Mouse (Mus musculus): ENCODE data around the gene Pitpnb. TPM values are rescaled to one million over a fixed set of nuclear protein-coding genes. Genes with fewer than 3 reads are reported as not detected.

Gene Pitpnb
- total and polyA plus RNA-seq, 2 experiments from 2014 or later: 9.4 to 78.9 TPM

- TF ChIP-seq CTCF (IDR thresholded peaks at IDR 0.05): no peak
- DNase-seq (ENCODE audit: low spot score): no peak
- no peak overlapping the region for H3K9ac ChIP-seq (replicated peaks; ENCODE audit: low read length, poor library complexity, severe bottlenecking)
- H3K36me3 ChIP-seq (ENCODE audit: insufficient read depth, low read length): no peaks in the 10 kb centered on the region
- no peak for ATAC-seq (ENCODE audit: low FRiP score)
- 73% methylated on average over 5 of the region's 5 CpGs for WGBS
- H3K27ac ChIP-seq (ENCODE audit: low read depth, low read length): no peak overlapping the region
- no peak overlapping the region for H3K4me3 ChIP-seq (ENCODE audit: low read depth, low read length)
- H3K9me3 ChIP-seq (ENCODE audit: low read length): no peaks in the 10 kb centered on the region
- no peak overlapping the region for H3K4me2 ChIP-seq (ENCODE audit: low read depth, low read length, poor library complexity, severe bottlenecking)
- no peaks in the 10 kb centered on the region for H3K4me1 ChIP-seq (ENCODE audit: insufficient read depth, low read length)
- H3K27me3 ChIP-seq (ENCODE audit: insufficient read depth, low read length): no peaks in the 10 kb centered on the region
Measured at GRCm38 (mm10) chr5:111297801-111298200, 32.8 kb upstream of the Pitpnb start.

DNA sequence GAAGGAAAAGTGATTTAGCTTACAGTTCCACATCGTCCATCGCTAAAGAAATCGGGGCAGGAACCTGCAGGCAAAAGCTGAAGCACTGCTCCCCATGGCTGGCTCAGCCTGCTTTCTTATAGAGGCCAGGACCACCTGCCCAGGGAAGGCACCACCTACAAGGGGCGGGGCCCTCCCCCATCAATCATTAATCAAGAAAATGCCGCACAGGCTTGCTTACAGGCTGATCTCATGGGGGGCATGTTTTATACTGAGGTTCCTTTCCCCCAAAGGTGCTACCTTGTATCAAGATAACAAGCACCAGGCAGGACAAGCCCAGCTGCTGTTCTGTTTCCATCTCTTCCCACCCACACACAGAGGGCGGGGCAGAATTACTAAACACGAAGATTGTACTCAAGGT, 31.9 kb upstream of the Pitpnb start:
- WGBS: 56% methylated on average over 7 of the region's 7 CpGs
- Histone ChIP-seq H3K9me3 (ENCODE audit: low read length) (no peaks in the 10 kb centered on the region), H3K27ac (ENCODE audit: low read depth, low read length) (no peak overlapping the region), H3K36me3 (ENCODE audit: insufficient read depth, low read length) (no peaks in the 10 kb centered on the region), H3K4me3 (ENCODE audit: low read depth, low read length) (no peak overlapping the region), H3K9ac (replicated peaks; ENCODE audit: low read length, poor library complexity, severe bottlenecking) (no peak overlapping the region), H3K4me1 (ENCODE audit: insufficient read depth, low read length) (no peaks in the 10 kb centered on the region), H3K27me3 (ENCODE audit: insufficient read depth, low read length) (no peaks in the 10 kb centered on the region), H3K4me2 (ENCODE audit: low read depth, low read length, poor library complexity, severe bottlenecking) (no peak overlapping the region)
- TF ChIP-seq CTCF (IDR thresholded peaks at IDR 0.05): no peak
- DNase-seq (ENCODE audit: low spot score) (no peak), ATAC-seq (ENCODE audit: low FRiP score) (no peak)

DNA sequence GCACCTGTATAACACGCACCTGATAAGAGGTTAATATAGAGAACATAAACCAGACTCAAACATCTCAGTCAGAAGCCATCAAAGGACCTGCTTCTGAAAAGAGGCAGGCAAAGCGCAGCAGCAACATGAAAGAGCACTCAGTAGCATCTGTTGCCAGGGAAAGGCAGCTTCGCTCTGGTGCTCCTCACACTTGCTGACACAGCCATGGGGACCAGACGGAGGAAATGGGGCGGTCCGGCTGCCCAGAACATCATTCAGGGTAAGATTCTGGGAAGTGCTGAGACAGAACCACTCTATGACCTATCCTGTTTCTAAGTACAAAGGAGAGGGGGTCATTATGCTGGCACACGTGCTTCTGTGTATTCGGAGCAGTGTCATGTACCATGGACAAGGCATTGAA, 29.8 kb upstream of the Pitpnb start:
- H3K27me3 ChIP-seq (ENCODE audit: insufficient read depth, low read length): no peaks in the 10 kb centered on the region
- H3K27ac ChIP-seq (ENCODE audit: low read depth, low read length): no peak overlapping the region
- no peak for DNase-seq (ENCODE audit: low spot score)
- H3K9me3 ChIP-seq (ENCODE audit: low read length): no peaks in the 10 kb centered on the region
- no peaks in the 10 kb centered on the region for H3K4me1 ChIP-seq (ENCODE audit: insufficient read depth, low read length)
- no peaks in the 10 kb centered on the region for H3K36me3 ChIP-seq (ENCODE audit: insufficient read depth, low read length)
- no peak overlapping the region for H3K9ac ChIP-seq (replicated peaks; ENCODE audit: low read length, poor library complexity, severe bottlenecking)
- H3K4me3 ChIP-seq (ENCODE audit: low read depth, low read length): no peak overlapping the region
- TF ChIP-seq CTCF (IDR thresholded peaks at IDR 0.05): no peak
- WGBS: 48% methylated on average over 8 of the region's 8 CpGs
- H3K4me2 ChIP-seq (ENCODE audit: low read depth, low read length, poor library complexity, severe bottlenecking): no peak overlapping the region
- no peak for ATAC-seq (ENCODE audit: low FRiP score)

DNA sequence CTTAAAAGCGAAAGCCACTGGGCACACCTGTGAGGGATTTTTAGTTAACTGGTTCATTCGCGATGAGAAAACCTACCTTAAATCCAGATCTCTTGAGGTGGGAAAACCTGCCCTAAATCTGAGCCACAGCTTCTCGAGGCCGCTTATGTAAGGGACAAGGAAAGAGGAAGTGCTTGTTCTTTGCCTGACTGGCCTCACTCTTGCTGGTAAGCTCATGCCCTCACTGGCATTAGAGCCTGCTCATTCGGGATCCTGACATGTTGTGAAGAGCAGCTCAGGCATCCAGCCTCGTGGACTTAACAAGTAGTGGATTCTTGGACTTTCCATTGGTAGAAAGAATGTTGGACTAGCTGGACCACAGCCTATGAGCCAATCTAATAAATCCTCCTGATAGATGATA, 28.8 kb upstream of the Pitpnb start:
- ATAC-seq (ENCODE audit: low FRiP score): no peak

DNA sequence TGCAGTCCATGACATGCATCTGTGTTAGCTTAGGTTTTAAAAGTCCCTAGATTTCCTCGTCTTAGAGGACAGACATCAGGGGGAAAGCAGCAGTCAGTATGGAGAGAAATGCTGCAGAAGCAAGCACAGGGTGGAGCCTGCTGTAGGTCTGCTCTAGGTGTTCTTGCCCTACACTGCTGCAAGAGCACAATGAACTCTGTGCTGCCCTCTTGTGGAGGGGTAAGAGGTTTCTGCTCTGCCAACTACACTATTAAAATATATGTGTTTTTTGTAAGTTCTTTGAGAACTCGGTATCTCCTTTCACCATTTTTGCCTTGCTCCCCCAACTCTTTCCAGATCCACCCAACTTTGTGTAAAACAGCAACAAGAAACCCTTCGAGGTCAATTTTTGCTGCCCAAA, 25.8 kb upstream of the Pitpnb start:
- Histone ChIP-seq H3K27me3 (ENCODE audit: insufficient read depth, low read length) (no peaks in the 10 kb centered on the region), H3K4me1 (ENCODE audit: insufficient read depth, low read length) (no peaks in the 10 kb centered on the region), H3K9ac (replicated peaks; ENCODE audit: low read length, poor library complexity, severe bottlenecking) (no peak overlapping the region), H3K9me3 (ENCODE audit: low read length) (no peaks in the 10 kb centered on the region), H3K27ac (ENCODE audit: low read depth, low read length) (no peak overlapping the region), H3K36me3 (ENCODE audit: insufficient read depth, low read length) (no peaks in the 10 kb centered on the region), H3K4me3 (ENCODE audit: low read depth, low read length) (no peak overlapping the region), H3K4me2 (ENCODE audit: low read depth, low read length, poor library complexity, severe bottlenecking) (no peak overlapping the region)
- TF ChIP-seq CTCF (IDR thresholded peaks at IDR 0.05): no peak
- DNase-seq (ENCODE audit: low spot score) (no peak), ATAC-seq (ENCODE audit: low FRiP score) (no peak)
- 88% methylated on average over 3 of the region's 3 CpGs for WGBS

More for the DNA sequence above, 28.8 kb upstream of the Pitpnb start:
- Histone ChIP-seq H3K9me3 (ENCODE audit: low read length) (no peaks in the 10 kb centered on the region), H3K36me3 (ENCODE audit: insufficient read depth, low read length) (no peaks in the 10 kb centered on the region), H3K27me3 (ENCODE audit: insufficient read depth, low read length) (no peaks in the 10 kb centered on the region), H3K4me3 (ENCODE audit: low read depth, low read length) (no peak overlapping the region), H3K9ac (replicated peaks; ENCODE audit: low read length, poor library complexity, severe bottlenecking) (no peak overlapping the region), H3K4me2 (ENCODE audit: low read depth, low read length, poor library complexity, severe bottlenecking) (no peak overlapping the region), H3K4me1 (ENCODE audit: insufficient read depth, low read length) (no peaks in the 10 kb centered on the region), H3K27ac (ENCODE audit: low read depth, low read length) (no peak overlapping the region)
- TF ChIP-seq CTCF (IDR thresholded peaks at IDR 0.05): no peak
- WGBS: 78% methylated on average over 7 of the region's 7 CpGs
- no peak for DNase-seq (ENCODE audit: low spot score)

- no peak for TF ChIP-seq CTCF (IDR thresholded peaks at IDR 0.05)
- DNase-seq (ENCODE audit: low spot score) (no peak), ATAC-seq (ENCODE audit: low FRiP score) (no peak)
- Histone ChIP-seq H3K9me3 (ENCODE audit: low read length) (no peaks in the 10 kb centered on the region), H3K4me1 (ENCODE audit: insufficient read depth, low read length) (no peaks in the 10 kb centered on the region), H3K9ac (replicated peaks; ENCODE audit: low read length, poor library complexity, severe bottlenecking) (no peak overlapping the region), H3K27ac (ENCODE audit: low read depth, low read length) (no peak overlapping the region), H3K4me3 (ENCODE audit: low read depth, low read length) (no peak overlapping the region), H3K36me3 (ENCODE audit: insufficient read depth, low read length) (no peaks in the 10 kb centered on the region), H3K4me2 (ENCODE audit: low read depth, low read length, poor library complexity, severe bottlenecking) (no peak overlapping the region), H3K27me3 (ENCODE audit: insufficient read depth, low read length) (no peaks in the 10 kb centered on the region)
- WGBS: 75% methylated on average over 6 of the region's 6 CpGs
Measured at GRCm38 (mm10) chr5:111310185-111310584, 20.4 kb upstream of the Pitpnb start.
